Mouse (Mus musculus): ENCODE measurements around the gene 4930548H24Rik. TPM values are rescaled to one million over a fixed set of nuclear protein-coding genes. Genes with fewer than 3 reads are reported as not detected.

Gene 4930548H24Rik
- not detected in 2 replicates for polyA plus RNA-seq (2021; fragmentation: Nextera tagmentation)
- long read RNA-seq, experiment 1 = 0 reads
- long read RNA-seq, experiment 2 = 0 reads

GRCm38 (mm10) chr5:31485440-31485839, at the start of gene 4930548H24Rik:
4930548H24Rik (plus strand) TSS chr5:31485740.

GRCm38 (mm10) chr5:31451878-31452561, 33.5 kb upstream of the 4930548H24Rik start, which contains the start of gene Zfp512:
Zfp512 (plus strand) TSS chr5:31452431.

GRCm38 (mm10) chr5:31494513-31495297, 9.2 kb downstream of the 4930548H24Rik start, which contains the start of gene Gpn1:
Gpn1 (plus strand) TSS chr5:31494741.

GRCm38 (mm10) chr5:31526354-31527116, 41.0 kb downstream of the 4930548H24Rik start, which contains the start of gene Slc4a1ap:
Slc4a1ap (plus strand) TSS chr5:31526995.

GRCm38 (mm10) chr5:31527707-31528106, 42.2 kb downstream of the 4930548H24Rik start, which contains the start of gene Supt7l:
Supt7l (minus strand) TSS chr5:31527807.

Other genes starting within 250 kb of the 4930548H24Rik start
- gene Nrbp1, start 244.9 kb upstream of the 4930548H24Rik start, polyA plus RNA-seq (2021; fragmentation: Nextera tagmentation) = 75.4 and 80.3 TPM in 2 replicates
- not detected in 2 replicates for gene Gm9970, start 244.5 kb upstream of the 4930548H24Rik start, polyA plus RNA-seq (2021; fragmentation: Nextera tagmentation)
- 0.77 and 2.4 TPM in 2 replicates for gene Krtcap3, start 234.0 kb upstream of the 4930548H24Rik start, polyA plus RNA-seq (2021; fragmentation: Nextera tagmentation)
- 13.4 and 15.4 TPM in 2 replicates for gene Ift172, start 194.6 kb upstream of the 4930548H24Rik start, polyA plus RNA-seq (2021; fragmentation: Nextera tagmentation)
- 72.5 and 92.3 TPM in 2 replicates for gene Fndc4, start 189.7 kb upstream of the 4930548H24Rik start, polyA plus RNA-seq (2021; fragmentation: Nextera tagmentation)
- gene Gckr, start 188.3 kb upstream of the 4930548H24Rik start, polyA plus RNA-seq (2021; fragmentation: Nextera tagmentation) = not detected in 2 replicates
- 20.5 and 27.4 TPM in 2 replicates for gene Zfp512, start 33.3 kb upstream of the 4930548H24Rik start, polyA plus RNA-seq (2021; fragmentation: Nextera tagmentation)
- 42.8 and 49.2 TPM in 2 replicates for gene Gpn1, start 9.0 kb downstream of the 4930548H24Rik start, polyA plus RNA-seq (2021; fragmentation: Nextera tagmentation)
- gene Slc4a1ap, start 41.3 kb downstream of the 4930548H24Rik start, polyA plus RNA-seq (2021; fragmentation: Nextera tagmentation) = 11.2 and 13.6 TPM in 2 replicates
- gene Supt7l, start 42.1 kb downstream of the 4930548H24Rik start, polyA plus RNA-seq (2021; fragmentation: Nextera tagmentation) = 10.3 and 11.2 TPM in 2 replicates
- gene Mrpl33, start 111.2 kb downstream of the 4930548H24Rik start, polyA plus RNA-seq (2021; fragmentation: Nextera tagmentation) = 277 and 324 TPM in 2 replicates
- 2.3 and 2.9 TPM in 2 replicates for gene Rbks, start 211.9 kb downstream of the 4930548H24Rik start, polyA plus RNA-seq (2021; fragmentation: Nextera tagmentation)
- 96.6 and 101 TPM in 2 replicates for gene Babam2, start 211.9 kb downstream of the 4930548H24Rik start, polyA plus RNA-seq (2021; fragmentation: Nextera tagmentation)

Data from layer of hippocampus, adult 6 months (tissue).